Mouse (Mus musculus): ENCODE data around the gene Gm4881. TPM values are rescaled to one million over a fixed set of nuclear protein-coding genes. Genes with fewer than 3 reads are reported as not detected.

The Gm4881 gene
- polyA plus RNA-seq (2015; fragmentation: Nextera tagmentation; extraction: Ambion mirVana): not detected in 2 replicates

DNA sequence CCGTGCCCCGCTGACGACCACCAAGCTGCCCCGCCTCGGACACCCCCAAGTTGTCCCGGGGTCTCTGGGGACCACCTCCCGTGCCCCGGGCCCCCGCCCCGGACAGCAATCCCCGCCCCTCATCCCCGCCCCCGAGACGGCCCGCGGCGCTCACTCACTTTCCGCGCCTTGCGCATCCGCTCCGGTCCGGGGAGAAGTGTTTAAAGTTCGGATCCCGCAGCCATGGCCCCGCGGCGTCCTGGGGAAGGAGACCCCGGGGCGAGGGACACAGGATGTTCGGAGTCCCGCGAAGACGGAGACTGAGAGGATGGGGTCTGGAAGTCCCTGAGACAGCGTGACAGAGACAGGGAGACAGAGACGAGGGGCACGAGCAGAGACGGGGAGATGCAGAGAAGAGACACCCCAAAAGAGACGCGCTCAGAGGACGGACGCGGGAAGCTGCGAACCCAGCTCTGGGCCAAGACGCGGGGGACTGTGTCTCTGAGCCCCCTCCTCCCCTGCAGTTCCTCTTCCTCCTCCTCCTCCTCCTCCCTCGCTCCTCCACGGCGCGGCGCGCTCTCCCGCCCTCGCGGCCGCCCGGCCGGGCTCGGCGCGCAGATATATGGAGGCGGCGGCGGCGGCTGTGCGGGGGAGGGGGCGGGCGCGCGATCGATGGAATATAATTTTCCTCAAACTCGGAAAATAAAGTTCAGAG is at the start of gene Gm4881:
Gene Gm4881, minus strand, starts transcription at position 238 of the 694 bp plus-strand sequence.
- Histone ChIP-seq H3K4me3 (ENCODE audit: low read depth, low read length) (peak within 1 kb of the TSS; percentile 5; the same call in 1 of the 2 replicates), H3K4me1 (ENCODE audit: insufficient read depth) (0 out of 2 replicates have a peak, but pooled peaks cover 3% of the 10 kb centered on the region), H3K27me3 (ENCODE audit: insufficient read depth, low read length) (peaks cover 85% of the 10 kb centered on the region), H3K9me3 (ENCODE audit: low read length) (no peaks in the 10 kb centered on the region), H3K27ac (ENCODE audit: low read depth) (no peak within 1 kb of the TSS), H3K36me3 (replicated peaks; ENCODE audit: insufficient read depth, low read length) (no peaks in the 10 kb centered on the region), H3K4me2 (ENCODE audit: low read depth, low read length) (peak within 1 kb of the TSS; percentile 49), H3K9ac (replicated peaks) (no peak within 1 kb of the TSS)
- DNase-seq: no peak
- TF ChIP-seq EP300 (IDR thresholded peaks at IDR 0.05; ENCODE audit: low read depth): no peak
- no peak for TF ChIP-seq CTCF (IDR thresholded peaks at IDR 0.05; ENCODE audit: low read depth)
- 1% methylated on average over 71 of the region's 72 CpGs for WGBS (ENCODE audit: insufficient replicate concordance)
- no peak for ATAC-seq

DNA sequence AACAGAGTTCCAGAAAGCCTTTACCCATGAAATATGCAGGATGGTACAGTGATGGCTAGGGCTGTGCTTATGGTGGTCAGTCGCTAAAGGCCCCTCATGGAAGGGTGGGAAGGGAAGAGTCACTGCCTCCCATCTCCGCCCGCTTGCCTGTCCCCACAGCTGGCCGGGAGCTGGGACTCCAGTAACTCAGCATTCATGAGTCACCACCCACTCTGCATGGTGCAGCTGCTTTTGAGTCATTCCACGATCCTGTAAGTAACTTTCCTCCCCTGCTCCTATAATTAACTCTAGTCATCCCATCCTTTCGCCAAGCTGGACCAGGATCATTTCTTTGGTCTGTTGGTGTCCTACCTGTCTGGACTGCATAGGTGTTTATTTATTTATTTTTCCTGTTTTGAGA is 48.8 kb upstream of the Gm4881 start:
- Histone ChIP-seq H3K27me3 (ENCODE audit: insufficient read depth, low read length) (no peaks in the 10 kb centered on the region), H3K4me3 (ENCODE audit: low read depth, low read length) (no peak overlapping the region), H3K27ac (ENCODE audit: low read depth) (no peak overlapping the region), H3K4me1 (ENCODE audit: insufficient read depth) (no peaks in the 10 kb centered on the region), H3K9ac (replicated peaks) (no peak overlapping the region), H3K9me3 (ENCODE audit: low read length) (no peaks in the 10 kb centered on the region), H3K36me3 (replicated peaks; ENCODE audit: insufficient read depth, low read length) (no peaks in the 10 kb centered on the region), H3K4me2 (ENCODE audit: low read depth, low read length) (no peak overlapping the region)
- DNase-seq (no peak), ATAC-seq (no peak)
- 71% methylated on average over 6 of the region's 6 CpGs for WGBS (ENCODE audit: insufficient replicate concordance)
- no peak for TF ChIP-seq EP300 (IDR thresholded peaks at IDR 0.05; ENCODE audit: low read depth)
- no peak for TF ChIP-seq CTCF (IDR thresholded peaks at IDR 0.05; ENCODE audit: low read depth)

DNA sequence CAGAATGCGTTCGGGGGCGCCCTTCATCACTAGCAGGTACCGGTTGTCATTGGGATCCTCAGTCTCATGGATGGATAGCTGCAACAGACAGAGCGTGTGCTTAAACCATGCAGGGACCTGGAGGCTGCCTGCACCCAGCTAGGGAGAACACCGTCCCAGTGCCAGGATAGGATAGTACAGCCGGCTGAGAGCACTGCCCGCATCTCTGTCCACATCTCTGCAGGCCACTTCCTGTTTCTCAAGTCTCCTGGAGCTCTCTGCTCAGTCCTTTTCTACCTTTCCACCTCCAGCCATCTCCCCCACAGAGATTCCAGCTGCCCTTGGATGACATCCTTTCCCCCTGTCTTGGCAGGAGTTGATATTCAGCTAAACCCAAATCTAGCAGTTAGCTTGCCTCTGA is 46.2 kb upstream of the Gm4881 start:
- Histone ChIP-seq H3K27ac (ENCODE audit: low read depth) (no peak overlapping the region), H3K4me1 (ENCODE audit: insufficient read depth) (no peaks in the 10 kb centered on the region), H3K9ac (replicated peaks) (no peak overlapping the region), H3K4me3 (ENCODE audit: low read depth, low read length) (no peak overlapping the region), H3K9me3 (ENCODE audit: low read length) (no peaks in the 10 kb centered on the region), H3K4me2 (ENCODE audit: low read depth, low read length) (no peak overlapping the region), H3K27me3 (ENCODE audit: insufficient read depth, low read length) (no peaks in the 10 kb centered on the region), H3K36me3 (replicated peaks; ENCODE audit: insufficient read depth, low read length) (no peaks in the 10 kb centered on the region)
- TF ChIP-seq CTCF (IDR thresholded peaks at IDR 0.05; ENCODE audit: low read depth): no peak
- TF ChIP-seq EP300 (IDR thresholded peaks at IDR 0.05; ENCODE audit: low read depth): no peak
- DNase-seq (no peak), ATAC-seq (no peak)
- 67% methylated on average over 8 of the region's 8 CpGs for WGBS (ENCODE audit: insufficient replicate concordance)

DNA sequence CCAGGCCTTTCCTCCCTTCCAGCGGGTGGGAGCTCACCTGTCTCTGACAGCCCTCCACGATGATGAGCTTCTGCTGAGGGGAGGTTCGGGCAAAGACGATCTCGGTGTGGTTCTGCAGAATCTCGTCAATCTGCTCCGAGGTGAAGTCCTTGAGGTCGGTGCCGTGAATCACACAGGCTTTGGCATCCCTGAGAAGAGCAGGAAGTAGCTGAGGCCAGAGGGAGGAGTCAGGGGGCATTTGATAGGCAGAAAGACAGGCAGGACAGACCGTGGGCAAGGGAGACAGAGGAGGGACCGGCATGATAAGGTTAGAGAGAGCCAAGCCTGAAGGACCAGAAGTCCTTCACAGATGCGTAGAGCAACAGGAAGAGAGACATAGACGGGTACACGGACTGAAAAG is 43.6 kb upstream of the Gm4881 start:
- no peak overlapping the region for H3K27ac ChIP-seq (ENCODE audit: low read depth)
- H3K9ac ChIP-seq (replicated peaks): no peak overlapping the region
- WGBS (ENCODE audit: insufficient replicate concordance): 59% methylated on average over 14 of the region's 14 CpGs
- DNase-seq (no peak), ATAC-seq (no peak)
- no peaks in the 10 kb centered on the region for H3K4me1 ChIP-seq (ENCODE audit: insufficient read depth)
- TF ChIP-seq CTCF (IDR thresholded peaks at IDR 0.05; ENCODE audit: low read depth) (no peak), EP300 (IDR thresholded peaks at IDR 0.05; ENCODE audit: low read depth) (no peak)
- H3K27me3 ChIP-seq (ENCODE audit: insufficient read depth, low read length): no peaks in the 10 kb centered on the region
- no peaks in the 10 kb centered on the region for H3K36me3 ChIP-seq (replicated peaks; ENCODE audit: insufficient read depth, low read length)
- no peaks in the 10 kb centered on the region for H3K9me3 ChIP-seq (ENCODE audit: low read length)
- H3K4me3 ChIP-seq (ENCODE audit: low read depth, low read length): no peak overlapping the region
- H3K4me2 ChIP-seq (ENCODE audit: low read depth, low read length): no peak overlapping the region

DNA sequence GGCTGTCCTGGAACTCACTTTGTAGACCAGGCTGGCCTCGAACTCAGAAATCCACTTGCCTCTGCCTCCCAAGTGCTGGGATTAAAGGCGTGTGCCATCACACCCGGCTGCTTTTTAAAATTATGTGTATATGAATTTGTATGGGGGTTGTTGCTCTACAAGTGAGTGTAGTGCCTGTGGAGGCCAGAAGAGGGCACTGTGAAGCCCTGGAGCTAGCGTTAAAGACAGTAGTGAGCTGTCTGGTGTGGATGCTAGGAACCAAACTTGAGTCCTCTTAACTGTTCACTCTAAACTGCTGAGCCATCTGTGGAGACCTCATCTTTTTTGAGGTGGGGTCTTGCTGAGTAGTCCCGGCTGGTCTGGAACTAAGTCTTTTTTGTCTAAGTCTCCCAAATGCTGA is 41.5 kb upstream of the Gm4881 start:
- Histone ChIP-seq H3K4me3 (ENCODE audit: low read depth, low read length) (no peak overlapping the region), H3K9ac (replicated peaks) (no peak overlapping the region), H3K9me3 (ENCODE audit: low read length) (no peaks in the 10 kb centered on the region), H3K27ac (ENCODE audit: low read depth) (no peak overlapping the region), H3K4me2 (ENCODE audit: low read depth, low read length) (no peak overlapping the region), H3K36me3 (replicated peaks; ENCODE audit: insufficient read depth, low read length) (no peaks in the 10 kb centered on the region), H3K27me3 (ENCODE audit: insufficient read depth, low read length) (no peaks in the 10 kb centered on the region), H3K4me1 (ENCODE audit: insufficient read depth) (no peaks in the 10 kb centered on the region)
- 68% methylated on average over 5 of the region's 5 CpGs for WGBS (ENCODE audit: insufficient replicate concordance)
- ATAC-seq (no peak), DNase-seq (no peak)
- TF ChIP-seq CTCF (IDR thresholded peaks at IDR 0.05; ENCODE audit: low read depth) (peak; percentile 51), EP300 (IDR thresholded peaks at IDR 0.05; ENCODE audit: low read depth) (no peak)

DNA sequence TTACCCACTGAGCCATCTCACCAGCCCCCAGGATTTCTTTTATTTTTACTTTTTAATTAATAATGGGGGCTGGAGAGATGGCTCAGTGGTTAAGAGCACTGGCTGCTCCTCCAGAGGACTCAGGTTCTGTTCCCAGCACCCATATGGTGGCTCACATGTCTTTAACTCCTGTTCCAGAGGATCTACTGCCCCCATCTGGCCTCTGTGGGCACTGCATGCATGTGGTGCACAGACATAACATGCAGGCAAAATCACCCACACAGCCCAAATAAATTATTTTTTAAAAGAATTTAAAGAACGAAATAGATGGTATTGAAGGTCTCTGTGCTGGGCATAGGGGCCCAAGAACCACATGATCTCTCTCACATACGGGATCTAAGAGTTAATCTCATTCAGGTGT is 40.0 kb upstream of the Gm4881 start:
- no peak overlapping the region for H3K27ac ChIP-seq (ENCODE audit: low read depth)
- no peak overlapping the region for H3K4me3 ChIP-seq (ENCODE audit: low read depth, low read length)
- DNase-seq (no peak), ATAC-seq (no peak)
- no peak overlapping the region for H3K9ac ChIP-seq (replicated peaks)
- no peaks in the 10 kb centered on the region for H3K36me3 ChIP-seq (replicated peaks; ENCODE audit: insufficient read depth, low read length)
- H3K27me3 ChIP-seq (ENCODE audit: insufficient read depth, low read length): no peaks in the 10 kb centered on the region
- 78% methylated on average over 2 of the region's 2 CpGs for WGBS (ENCODE audit: insufficient replicate concordance)
- no peak overlapping the region for H3K4me2 ChIP-seq (ENCODE audit: low read depth, low read length)
- no peaks in the 10 kb centered on the region for H3K9me3 ChIP-seq (ENCODE audit: low read length)
- TF ChIP-seq EP300 (IDR thresholded peaks at IDR 0.05; ENCODE audit: low read depth): no peak
- no peak for TF ChIP-seq CTCF (IDR thresholded peaks at IDR 0.05; ENCODE audit: low read depth)
- no peaks in the 10 kb centered on the region for H3K4me1 ChIP-seq (ENCODE audit: insufficient read depth)

Measured in liver, postnatal 0 days (tissue).